Mouse (Mus musculus) layer of hippocampus, adult 9-10 months (tissue): ENCODE results near the gene Tpm1.

ENCODE experiments used
- DNase-seq: peaks from one replicate; pipeline ENCODE4 v3.0.0; 2022; ENCODE audit warnings: low spot score

Tpm1 gene

DNA sequence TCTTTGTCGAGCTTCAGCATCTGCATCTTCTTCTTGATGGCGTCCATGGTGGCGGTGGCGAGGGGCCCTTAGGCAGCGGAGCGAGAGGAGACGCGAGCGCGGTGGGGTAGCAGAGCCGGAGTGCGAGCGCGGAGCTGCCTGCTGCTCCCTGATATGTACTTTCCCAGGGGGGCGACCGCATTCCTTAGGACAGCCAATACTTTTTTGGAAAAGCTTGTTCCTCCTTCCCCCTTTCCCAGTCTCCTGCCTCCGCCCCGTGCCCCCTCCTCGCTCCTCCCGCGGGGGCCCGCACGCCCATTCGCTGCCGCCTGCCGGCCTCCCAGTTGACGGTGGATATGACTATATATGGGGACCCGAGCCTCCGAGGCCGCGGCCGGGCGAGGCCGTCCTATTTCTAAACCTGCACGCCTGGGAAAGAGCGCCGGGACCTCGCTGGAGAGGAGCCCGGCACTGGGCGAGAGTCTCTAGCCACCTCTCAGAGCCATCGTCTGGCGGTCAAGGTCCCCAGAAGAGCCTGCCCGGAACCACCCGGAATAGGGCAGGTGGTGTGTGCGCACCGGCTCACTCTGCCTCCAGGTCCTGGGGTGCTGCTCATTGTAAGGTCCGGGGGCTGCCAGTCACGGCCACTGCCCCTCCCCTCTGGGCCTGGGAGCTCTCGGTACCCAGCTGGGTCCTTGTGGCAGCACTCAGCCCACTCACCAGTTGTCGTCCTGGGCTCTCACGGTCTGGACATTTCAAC lies at the start of gene Tpm1:
Tpm1 (minus strand) TSS at position 321 of the 739 bp plus-strand sequence.
- DNase-seq: no peak

DNA sequence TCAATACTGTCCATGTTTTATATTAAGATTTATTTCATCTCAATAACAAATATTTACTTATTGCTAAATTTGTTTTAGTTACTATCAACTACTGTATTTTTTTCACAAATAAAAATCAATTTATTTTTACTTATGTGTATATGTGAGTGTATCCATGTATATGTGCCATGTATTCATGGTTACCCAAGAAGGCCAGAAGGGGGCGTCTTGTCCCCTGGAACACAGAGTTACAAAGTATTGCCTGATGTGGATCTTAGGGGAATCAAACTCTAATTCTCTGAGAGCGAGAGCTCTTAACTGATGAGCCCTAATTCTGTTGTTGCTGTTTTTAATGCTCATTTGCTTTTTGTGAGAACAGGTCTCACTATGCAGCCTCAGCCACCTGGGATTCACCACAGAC lies 45.2 kb upstream of the Tpm1 start:
- no peak for DNase-seq

DNA sequence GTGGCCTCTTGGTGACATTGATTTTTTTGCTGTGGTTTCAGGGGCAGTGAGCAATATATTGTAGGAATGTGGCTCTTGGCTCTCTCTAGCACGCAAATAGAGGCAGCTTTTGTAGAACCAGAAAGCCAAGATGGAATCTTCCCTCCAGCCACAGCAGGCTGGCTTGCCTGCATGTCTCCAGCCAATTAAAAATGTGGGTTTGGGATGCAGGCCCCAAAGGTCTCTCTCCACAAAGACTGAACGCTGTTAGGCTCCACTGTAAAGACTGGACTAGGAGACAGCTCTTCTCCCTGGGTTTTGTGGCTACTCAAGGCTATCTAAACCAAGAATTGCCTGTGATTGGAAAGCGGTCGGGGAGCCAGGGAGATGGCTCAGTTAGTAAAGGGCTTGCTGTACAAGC lies 43.0 kb upstream of the Tpm1 start:
- no peak for DNase-seq

DNA sequence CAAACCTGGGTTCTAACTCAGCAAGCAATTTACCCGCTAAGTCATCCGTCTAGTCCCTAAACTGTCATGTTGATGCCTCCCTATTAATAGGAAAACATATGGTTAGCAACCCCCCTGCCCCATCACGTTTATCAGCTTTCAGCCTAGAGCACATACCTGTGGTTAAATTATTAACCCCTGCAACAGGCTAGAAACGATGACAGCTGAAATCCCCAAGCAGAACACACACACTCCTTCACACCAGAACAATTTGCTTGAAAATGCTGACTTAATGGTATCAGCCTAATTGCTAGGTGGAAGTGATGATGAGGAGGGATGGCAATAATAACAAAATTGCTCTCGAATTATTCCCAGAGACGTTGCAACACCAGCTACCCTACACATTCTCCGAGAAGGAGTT lies 42.4 kb upstream of the Tpm1 start:
- no peak for DNase-seq

DNA sequence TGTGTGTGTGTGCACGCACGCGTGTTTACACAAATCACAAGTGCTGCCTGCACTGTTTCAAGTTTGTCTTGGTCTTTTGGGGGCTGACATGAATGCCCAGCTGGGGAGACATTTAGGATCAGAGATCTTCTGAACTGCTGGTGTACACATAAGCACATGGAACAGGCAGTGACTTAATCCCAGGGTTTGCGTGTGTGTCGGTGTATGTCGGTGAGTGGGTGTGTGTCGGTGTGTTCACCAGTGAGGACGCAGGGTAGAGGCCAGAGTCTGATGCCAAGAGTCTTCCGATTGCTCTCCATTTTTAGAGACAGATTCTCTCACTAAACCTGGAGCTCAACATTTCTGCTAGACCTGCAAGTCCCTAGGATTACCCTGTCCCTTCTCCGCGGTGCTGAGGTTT lies 41.9 kb upstream of the Tpm1 start:
- no peak for DNase-seq

DNA sequence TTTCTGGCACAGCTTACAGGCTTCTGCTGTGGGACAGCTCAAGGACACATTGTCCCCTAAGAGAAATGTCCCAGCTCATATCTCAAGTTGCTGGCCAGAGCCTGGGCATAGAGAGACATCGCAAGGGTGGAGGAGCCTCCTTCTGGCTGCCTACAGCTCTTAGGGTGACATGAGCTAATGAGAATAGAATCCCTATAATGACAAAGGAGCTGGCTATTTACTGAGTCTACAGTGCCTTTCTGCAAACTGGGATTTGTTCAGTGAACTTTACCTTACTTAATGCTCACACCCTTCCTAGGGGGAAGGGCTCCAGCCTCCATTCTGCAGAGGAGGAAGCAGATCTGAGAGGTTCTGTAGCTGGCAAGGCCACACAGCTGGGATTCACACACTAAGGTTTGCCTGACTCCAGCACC lies 41.4 kb upstream of the Tpm1 start:
- DNase-seq: no peak

DNA sequence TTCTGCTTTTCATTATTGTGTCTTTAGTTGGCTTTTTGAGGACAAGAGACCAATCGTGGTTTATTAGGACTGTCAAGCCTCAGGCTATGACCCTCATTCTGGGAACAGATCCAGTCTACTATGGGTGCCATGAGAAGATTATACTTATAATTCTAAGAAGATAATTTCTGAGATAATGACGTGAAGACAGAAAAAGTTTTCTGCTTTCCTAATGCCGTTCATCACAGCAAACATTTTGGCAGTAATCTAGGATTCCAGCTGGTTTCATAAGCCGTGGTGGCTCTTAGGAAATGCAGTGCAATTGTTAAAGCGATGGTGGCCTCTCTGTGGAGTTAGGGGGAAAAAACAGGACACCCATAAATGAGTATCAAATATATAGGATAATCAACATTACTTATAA lies 40.0 kb upstream of the Tpm1 start:
- no peak for DNase-seq

DNA sequence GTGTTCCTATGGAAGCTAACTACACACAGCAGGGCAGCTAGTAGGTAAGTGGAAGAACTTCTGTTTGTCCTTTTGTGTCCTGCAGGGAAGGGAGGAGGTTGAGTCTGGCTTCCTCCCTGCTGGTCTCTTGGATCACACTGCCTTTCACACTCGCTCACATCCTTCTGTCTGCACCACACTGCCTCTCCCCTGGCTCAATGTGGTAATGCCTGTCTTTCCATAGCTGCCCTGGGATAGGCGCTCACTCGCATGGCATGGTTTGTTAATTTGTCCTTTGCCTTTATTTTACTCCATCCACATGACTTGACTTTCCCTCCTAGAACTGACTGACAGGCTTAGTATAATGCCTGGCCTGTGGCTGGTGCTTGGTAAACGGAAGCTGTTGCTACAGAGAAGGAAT lies 34.6 kb upstream of the Tpm1 start:
- no peak for DNase-seq

DNA sequence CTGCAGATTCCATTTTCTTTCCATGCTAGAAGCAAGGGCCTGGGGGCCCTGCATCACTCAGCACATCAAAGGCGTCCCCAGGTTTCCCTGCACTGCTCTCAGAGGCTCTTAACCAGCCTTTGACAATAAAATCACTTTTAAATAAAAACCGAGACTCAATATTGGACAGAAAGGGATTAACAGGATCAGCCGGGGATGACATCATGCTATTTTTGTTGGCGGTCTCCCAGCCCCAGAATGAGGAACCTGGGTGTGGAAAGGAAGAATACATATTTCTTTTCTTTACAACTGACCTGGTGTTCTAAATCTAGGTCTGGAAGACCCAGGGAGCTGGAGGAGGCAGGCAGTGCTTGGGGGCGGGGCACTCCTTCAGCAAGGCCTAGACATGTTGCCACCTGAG lies 32.5 kb upstream of the Tpm1 start:
- DNase-seq: no peak

DNA sequence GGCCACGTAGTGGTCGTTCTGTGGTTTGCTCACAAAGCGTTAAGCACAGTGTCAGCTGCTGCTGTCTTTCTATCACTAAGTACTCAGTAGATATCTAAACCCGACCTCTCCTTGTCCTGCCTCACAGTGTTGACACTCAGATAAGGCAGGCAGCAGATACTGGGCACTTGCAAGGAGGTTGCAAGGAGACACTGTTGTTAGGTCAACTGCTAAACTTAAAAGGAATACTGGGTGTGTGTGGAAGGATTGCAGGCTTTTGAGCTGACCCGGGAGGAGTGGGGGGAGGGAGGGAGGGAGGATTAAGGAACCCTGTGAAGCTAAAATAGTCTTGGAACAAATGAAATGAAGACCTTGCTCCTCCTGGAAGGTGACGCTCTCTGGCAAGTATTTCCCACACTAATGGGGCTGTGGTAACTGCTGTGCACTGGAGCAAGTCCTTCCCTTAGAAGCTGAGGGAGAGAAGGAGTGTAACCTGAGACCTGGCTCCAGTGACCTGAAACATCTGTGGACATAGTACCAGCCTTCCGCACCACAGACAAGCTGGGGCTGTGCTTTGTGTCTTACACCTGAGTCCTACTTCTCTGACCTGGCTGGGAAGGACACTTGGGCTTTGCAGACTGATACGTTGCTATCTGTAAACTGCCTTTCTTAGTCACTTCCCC lies 28.6 kb upstream of the Tpm1 start:
- no peak for DNase-seq

DNA sequence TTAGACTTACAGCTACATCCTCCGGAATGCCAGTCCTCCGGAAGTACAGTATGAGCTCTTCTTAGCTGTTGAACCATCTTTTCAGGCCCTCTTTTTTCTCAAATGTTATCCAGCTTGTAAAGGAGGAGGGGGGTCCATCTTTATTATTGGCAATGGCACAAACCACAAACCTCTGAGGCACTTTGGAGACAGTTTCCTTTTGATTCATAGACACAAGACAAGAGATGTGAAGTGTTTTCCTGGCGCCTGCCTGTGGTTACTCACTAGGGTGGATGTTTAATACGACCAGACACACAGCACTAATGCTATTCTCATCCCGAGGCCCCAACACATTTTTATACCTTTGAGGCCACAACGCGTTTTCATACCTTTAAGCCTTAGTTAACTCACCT lies 28.1 kb upstream of the Tpm1 start:
- DNase-seq: no peak

DNA sequence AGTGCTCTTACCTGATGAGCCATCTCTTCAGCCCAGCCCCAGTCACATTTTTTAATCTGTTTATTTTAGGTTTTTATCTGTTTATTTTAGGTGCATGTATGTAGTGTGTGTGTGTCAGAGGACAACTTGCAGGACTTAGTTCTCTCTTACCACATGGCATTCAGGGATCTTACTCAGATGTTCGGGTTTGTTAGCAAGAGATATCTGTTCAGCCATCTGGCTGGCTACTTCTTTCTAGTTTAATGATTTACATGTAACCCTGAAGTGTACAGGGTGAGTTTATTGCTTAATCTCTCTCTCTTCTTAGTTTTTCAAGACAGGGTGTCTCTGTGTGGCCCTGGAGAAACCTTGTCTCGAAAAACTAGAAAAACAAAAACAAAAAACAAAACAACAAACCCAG lies 23.0 kb upstream of the Tpm1 start:
- no peak for DNase-seq

DNA sequence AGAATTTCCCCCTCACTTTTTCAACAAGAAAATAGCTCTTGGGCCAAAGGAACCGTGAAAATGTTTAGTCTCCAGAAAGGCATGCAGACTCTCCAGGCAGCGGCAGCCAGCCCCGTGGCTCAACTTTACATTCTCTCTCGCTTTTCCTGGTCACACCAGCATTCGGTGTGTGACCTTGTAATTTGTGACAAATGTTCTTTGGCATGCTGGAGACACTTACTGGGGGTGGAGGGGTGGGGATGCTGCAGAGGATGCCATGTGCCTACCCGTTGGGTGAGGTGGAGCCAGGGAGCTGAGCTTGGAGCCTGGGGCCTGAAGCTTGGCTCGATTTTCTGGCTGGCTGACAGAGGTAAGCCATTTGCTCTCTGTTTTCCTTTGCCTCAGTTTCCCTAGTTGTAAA lies 22.4 kb upstream of the Tpm1 start:
- no peak for DNase-seq

DNA sequence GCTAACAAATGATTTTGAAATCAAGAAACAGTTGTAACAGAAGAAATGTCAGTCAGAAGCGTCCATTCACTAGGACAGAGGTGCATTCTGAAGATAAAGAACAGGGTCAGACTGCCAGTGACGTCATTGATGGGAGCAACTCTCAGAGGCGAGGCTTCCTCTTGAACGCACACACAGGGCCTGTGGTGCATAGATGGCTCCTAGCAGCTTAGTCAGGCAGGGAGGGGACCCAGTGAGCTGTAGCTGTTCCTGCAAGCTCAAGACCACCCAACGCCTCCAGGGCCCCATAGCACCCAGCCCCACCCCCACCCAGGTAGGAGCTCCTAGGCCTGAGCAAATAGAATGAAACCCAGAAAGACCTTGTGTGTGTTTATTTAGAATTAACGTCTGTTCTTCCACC lies 21.9 kb upstream of the Tpm1 start:
- no peak for DNase-seq

DNA sequence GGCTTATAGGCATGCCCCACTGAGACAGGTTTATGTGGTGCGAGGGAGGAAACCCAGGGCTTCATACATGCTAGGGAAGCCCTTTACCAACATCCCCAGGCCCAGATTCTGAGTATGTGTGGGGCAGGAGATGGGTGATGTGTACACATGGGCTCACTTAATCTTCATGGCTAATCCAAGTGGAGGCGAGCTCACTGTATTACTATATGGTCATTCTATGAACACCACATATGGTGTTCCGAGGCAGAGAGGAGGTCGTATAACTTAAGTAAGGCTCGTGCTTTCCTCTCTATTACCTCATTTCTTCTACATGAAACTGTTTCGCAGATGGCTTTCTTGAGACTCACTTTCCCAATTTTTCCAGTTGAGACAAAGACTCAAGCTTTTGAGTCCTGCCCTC lies 17.4 kb upstream of the Tpm1 start:
- DNase-seq: no peak

DNA sequence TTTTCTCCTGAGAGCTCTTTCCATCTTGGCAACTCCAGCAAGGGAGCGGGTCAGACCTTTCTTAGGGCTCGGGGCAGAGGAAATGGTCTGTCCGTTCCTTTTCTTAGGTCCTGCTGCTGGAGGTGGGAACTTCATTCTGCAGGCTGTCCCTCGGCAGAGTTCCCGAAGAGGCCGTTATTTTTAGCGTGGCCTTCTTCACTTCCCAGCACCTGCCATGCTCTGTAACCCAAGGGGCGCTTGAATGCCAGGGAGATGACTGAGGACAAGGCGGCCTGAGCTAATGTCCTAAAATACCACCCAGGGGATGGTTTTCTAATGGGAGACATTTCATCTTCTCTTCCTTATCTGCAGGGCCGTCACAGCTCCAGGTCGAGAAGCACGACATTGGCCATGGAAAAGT lies 10.5 kb upstream of the Tpm1 start:
- no peak for DNase-seq

DNA sequence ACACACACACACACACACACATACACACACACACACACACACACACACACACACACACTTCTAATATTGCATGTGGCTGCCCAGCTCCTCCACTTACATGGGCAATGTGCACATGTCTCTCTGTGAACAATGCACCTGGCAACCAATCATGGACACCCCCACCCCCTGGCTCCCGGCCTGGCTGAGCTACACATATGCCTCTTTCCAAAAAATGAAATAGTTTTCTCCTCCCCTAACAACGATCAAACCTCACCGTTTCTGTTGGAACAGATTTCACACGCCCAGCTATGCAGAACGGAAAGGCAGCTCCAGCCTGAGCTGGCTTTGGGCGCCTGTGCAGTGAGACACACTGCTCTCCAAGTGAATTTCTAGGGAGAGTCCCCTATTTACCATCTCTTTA lies 9.2 kb upstream of the Tpm1 start:
- DNase-seq: peak; percentile 42

DNA sequence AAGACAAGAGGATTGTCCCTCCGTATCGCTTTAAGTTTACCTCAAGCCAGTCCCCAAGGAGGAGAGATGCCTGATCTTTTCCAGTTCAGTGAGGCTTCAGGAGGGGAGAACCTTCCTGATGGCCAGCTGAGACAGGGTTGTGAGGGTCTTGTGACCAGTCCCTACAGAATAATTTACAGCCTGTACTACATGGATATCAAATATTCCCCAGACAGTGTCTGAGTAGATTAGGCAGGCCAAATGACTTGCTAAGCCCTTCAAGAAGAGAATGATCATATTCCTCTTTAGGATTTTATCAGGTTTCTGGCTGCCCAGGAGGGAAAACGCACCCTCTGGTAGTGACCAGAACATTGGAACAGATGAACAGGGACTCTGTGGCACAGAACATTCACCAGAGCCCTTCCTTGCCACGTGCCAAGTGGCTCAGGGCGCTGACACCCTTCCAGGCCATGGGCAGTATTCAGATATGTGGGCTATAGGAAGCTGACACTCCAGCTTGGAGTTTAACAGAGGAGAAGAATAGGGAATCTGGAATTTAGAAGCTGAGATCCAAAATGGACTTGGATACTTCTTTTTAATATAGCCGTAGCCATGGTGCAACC lies 1.6 kb upstream of the Tpm1 start:
- no peak for DNase-seq

DNA sequence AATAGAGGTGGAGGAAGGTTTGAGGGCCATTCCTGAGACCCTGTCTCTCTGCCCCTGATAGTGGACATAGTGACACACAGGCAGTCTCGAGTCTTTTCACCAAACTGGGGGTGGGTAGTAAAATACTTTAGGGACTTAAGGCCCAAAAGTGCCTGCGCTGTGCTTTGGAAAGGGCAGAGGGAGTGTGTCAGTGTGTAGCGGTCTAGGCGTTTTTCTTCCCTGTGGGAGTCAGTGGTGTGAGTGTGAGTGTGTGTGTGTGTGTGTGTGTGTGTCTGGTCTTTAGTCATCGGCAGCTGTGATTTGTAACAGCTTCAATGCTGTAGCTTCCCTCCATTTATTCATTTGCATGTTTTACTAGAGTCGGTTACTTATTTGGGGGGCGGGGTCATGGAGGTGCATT lies 630 bp upstream of the Tpm1 start:
- no peak for DNase-seq

DNA sequence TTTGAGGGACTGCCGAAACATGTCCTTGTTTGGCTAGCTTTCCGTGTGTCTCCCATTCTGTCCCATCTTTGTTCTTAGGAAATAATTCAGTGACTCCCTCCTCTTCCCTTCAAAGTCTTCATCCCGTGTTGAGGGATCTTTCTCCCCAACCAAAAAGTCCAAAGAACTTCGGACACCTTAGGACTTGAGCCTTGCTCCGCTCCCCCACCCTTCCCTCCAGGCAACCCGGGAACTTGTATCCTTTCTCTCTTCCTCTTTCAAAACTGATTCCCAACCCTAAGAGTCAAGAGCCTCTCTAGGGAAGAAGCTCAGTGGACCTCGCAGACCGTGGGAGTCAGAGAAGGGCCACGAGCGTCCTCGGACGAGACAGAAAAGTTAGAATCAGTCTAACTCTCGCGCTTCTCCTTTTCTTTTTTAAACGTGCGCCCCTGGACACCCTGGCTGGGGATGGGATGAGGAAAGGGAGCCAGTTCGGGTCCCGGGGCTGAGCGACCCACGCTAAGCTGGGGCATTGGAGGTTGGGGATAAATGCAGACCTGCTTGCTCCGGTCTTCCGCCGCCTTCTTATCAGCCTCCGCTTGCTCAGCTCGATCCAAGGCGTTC lies 622 bp downstream of the Tpm1 start:
- no peak for DNase-seq

DNA sequence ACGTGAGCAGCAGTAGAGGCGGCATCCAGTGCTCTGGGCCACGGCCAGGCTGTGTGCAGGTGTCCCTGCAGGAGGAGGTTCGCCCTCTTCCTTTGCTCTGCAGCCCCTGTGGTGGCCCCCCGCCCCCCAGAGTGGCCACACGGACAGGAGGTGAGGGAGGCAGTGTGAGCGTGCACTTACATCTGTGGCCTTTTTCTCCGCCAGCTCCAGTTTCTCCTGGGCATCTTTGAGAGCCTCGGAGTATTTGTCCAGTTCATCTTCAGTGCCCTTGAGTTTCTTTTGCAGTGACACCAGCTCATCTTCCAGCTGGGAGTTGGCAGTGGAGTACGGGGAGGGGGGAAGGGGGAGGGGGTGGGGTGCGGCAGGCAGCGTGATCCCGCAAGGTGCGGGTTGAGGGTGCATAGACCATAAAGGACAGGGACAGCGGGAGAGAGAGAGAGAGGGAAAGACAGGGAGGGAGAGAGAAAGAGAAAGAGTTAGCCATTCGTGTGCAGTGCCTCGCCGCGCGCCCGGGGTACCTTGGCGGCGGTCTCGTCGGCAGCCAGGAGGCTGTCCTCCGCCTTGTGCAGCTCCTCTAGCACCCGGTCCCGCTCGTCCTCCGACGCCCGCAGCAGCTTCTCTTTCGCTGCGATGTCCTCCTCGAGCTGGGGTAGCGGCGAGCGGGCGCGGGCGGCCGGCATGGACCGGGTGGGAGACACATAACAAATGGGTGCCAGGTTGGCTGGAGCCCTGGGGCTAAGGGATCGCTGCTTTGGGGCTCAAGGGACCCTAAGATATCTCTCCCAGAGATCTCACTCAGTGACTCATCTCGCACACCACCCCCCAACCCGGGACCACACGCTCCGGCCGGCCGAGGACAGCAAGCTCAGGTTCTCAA lies 1.4 kb downstream of the Tpm1 start:
- DNase-seq: no peak

DNA sequence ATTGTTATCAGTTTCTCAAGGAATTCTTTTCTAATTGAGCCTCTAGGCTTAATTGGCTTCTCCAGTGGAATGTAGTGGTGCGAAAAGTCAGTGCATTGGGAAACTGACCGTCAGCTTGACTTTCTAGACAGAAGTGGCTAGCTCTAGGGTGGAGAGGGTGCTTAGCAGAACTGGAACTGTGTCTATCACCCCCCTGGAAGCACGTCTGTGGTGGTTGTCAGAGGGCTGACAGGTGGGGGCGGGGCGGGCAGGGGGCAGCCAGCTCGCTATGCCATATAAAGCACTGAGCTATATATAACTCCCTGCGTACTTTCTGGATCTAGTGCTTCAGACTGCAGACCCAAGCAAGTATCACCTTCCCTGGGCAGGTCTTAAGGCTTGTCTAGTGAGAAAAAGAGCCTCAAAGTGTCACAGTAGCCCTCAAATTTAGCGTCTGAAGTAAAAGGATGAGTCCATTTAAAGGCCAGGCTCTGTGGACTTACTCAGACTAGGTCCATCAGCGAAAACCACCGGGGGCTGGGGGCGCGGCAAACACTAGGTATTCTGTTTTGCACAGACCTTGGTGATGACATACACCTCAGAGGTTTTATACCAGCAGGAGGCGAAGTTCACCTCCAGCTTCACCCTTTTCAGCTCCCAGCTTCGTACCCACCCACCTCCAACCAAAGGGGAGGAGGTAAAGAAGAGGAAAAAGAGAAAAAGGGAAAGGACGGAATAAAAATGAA lies 2.2 kb downstream of the Tpm1 start:
- DNase-seq: no peak
